Mouse (Mus musculus) MEL (cell line): ENCODE data around the gene Sez6l. TPM values are rescaled to one million over a fixed set of nuclear protein-coding genes. Genes with fewer than 3 reads are reported as not detected.

Experiments
- DNase-seq: peaks from one replicate; pipeline ENCODE4 v3.0.0; 2011; ENCODE audit warnings: low read depth, low spot score
- H3K27ac ChIP-seq: 2 replicates; pipeline ENCODE4 v1.5.1; 2012; ENCODE audit warnings: low read depth, mild to moderate bottlenecking, control low read depth, low read length, moderate library complexity; ENCODE audit not compliant: control insufficient read depth
- H3K27me3 ChIP-seq, 2 experiments: fragments of 150-350 bp in 1 of 2; sonication (generic) in 1 of 2; 2 replicates each; pipeline ENCODE4 v1.6.1; 2012; ENCODE audit warnings: low read length in 2 of 2, mild to moderate bottlenecking in 2 of 2, improper control_type of control experiment in 1 of 2, moderate library complexity in 1 of 2; ENCODE audit not compliant: insufficient read depth in 2 of 2, control insufficient read depth in 1 of 2
- H3K36me3 ChIP-seq, 2 experiments: 2 replicates each; pipeline ENCODE4 v1.6.1; 2012 to 2014; ENCODE audit warnings: low read length in 2 of 2, improper control_type of control experiment in 1 of 2, inconsistent platforms in 1 of 2, mild to moderate bottlenecking in 1 of 2; ENCODE audit not compliant: insufficient read depth in 2 of 2, control insufficient read depth in 1 of 2
- H3K4me1 ChIP-seq, 2 experiments: fragments of 150-350 bp in 1 of 2; sonication (generic) in 1 of 2; 2 replicates each; pipeline ENCODE4 v1.6.1; 2012; ENCODE audit warnings: low read length in 2 of 2, improper control_type of control experiment in 1 of 2, mild to moderate bottlenecking in 1 of 2; ENCODE audit not compliant: insufficient read depth in 2 of 2, control insufficient read depth in 1 of 2
- H3K4me3 ChIP-seq, 2 experiments: fragments of 150-350 bp in 1 of 2; sonication (generic) in 1 of 2; 2 replicates each; pipeline ENCODE4 v1.5.1; 2012; ENCODE audit warnings: low read depth in 2 of 2, low read length in 2 of 2, mild to moderate bottlenecking in 2 of 2, moderate library complexity in 2 of 2, control low read depth in 1 of 2, improper control_type of control experiment in 1 of 2; ENCODE audit not compliant: control insufficient read depth in 1 of 2, insufficient read depth in 1 of 2
- H3K79me2 ChIP-seq: 2 replicates; pipeline ENCODE4 v1.6.1; 2012; ENCODE audit warnings: mild to moderate bottlenecking, low read length, moderate library complexity; ENCODE audit not compliant: control insufficient read depth, poor library complexity, insufficient read depth
- H3K9ac ChIP-seq: 2 replicates; pipeline ENCODE4 v1.6.1; 2012; ENCODE audit warnings: low read depth, mild to moderate bottlenecking, control low read depth, low read length, moderate library complexity; ENCODE audit not compliant: control insufficient read depth, poor library complexity, severe bottlenecking
- H3K9me3 ChIP-seq: fragments of 150-350 bp; sonication (generic); replicated peaks from 2 replicates; pipeline ENCODE4 v1.6.1; 2012; ENCODE audit warnings: mild to moderate bottlenecking, low read length, improper control_type of control experiment, moderate library complexity; ENCODE audit not compliant: insufficient read depth
- BHLHE40 ChIP-seq: IDR thresholded peaks from 2 replicates; pipeline ENCODE4 v1.6.1; 2012; ENCODE audit warnings: low read depth, mild to moderate bottlenecking, inconsistent platforms, low read length, improper control_type of control experiment, borderline replicate concordance
- CHD1 ChIP-seq: IDR thresholded peaks from 2 replicates; pipeline ENCODE4 v1.6.1; 2012; ENCODE audit warnings: low read depth, mild to moderate bottlenecking, inconsistent platforms, low read length, improper control_type of control experiment
- CHD2 ChIP-seq: IDR thresholded peaks from 2 replicates; pipeline ENCODE4 v1.6.1; 2011; ENCODE audit warnings: low read length, improper control_type of control experiment
- CTCF ChIP-seq, 3 experiments: IDR thresholded peaks in 2 of 3; conservative IDR thresholded peaks in 1 of 3; 2 replicates each; pipeline ENCODE4 v1.5.1; 2011 to 2012; ENCODE audit warnings: low read length in 3 of 3, low read depth in 2 of 3, mild to moderate bottlenecking in 2 of 3, improper control_type of control experiment in 1 of 3, inconsistent platforms in 1 of 3, mixed read lengths in 1 of 3, moderate library complexity in 1 of 3; ENCODE audit not compliant: control insufficient read depth in 1 of 3, insufficient read depth in 1 of 3, poor library complexity in 1 of 3, severe bottlenecking in 1 of 3
- E2F4 ChIP-seq: IDR thresholded peaks from 2 replicates; pipeline ENCODE4 v1.6.1; 2011; ENCODE audit warnings: low read depth, low read length, improper control_type of control experiment, borderline replicate concordance
- EP300 ChIP-seq, 2 experiments: IDR thresholded peaks; 2 replicates each; pipeline ENCODE4 v1.6.1; 2011; ENCODE audit warnings: improper control_type of control experiment in 2 of 2, low read length in 2 of 2, low read depth in 1 of 2, mild to moderate bottlenecking in 1 of 2
- GABPA ChIP-seq: IDR thresholded peaks from 2 replicates; pipeline ENCODE4 v1.6.1; 2012; ENCODE audit warnings: low read depth, mild to moderate bottlenecking, inconsistent platforms, low read length, improper control_type of control experiment, moderate library complexity
- GATA1 ChIP-seq: IDR thresholded peaks from 2 replicates; pipeline ENCODE4 v1.6.1; 2011; ENCODE audit warnings: low read depth, low read length, improper control_type of control experiment
- JUND ChIP-seq: IDR thresholded peaks from 2 replicates; pipeline ENCODE4 v1.6.1; 2011; ENCODE audit warnings: low read depth, mild to moderate bottlenecking, improper control_type of control experiment, low read length
- KAT2A ChIP-seq: conservative IDR thresholded peaks from 2 replicates; pipeline ENCODE4 v1.6.1; 2012; ENCODE audit warnings: low read depth, low read length, improper control_type of control experiment, inconsistent platforms
- MAX ChIP-seq: IDR thresholded peaks from 2 replicates; pipeline ENCODE4 v1.6.1; 2011; ENCODE audit warnings: low read length, improper control_type of control experiment
- MAZ ChIP-seq: IDR thresholded peaks from 2 replicates; pipeline ENCODE4 v1.6.1; 2012; ENCODE audit warnings: low read depth, mild to moderate bottlenecking, inconsistent platforms, low read length, improper control_type of control experiment
- MXI1 ChIP-seq: IDR thresholded peaks from 2 replicates; pipeline ENCODE4 v1.6.1; 2011; ENCODE audit warnings: mild to moderate bottlenecking, low read depth, low read length, improper control_type of control experiment
- MYB ChIP-seq: IDR thresholded peaks from 2 replicates; pipeline ENCODE4 v1.6.1; 2011; ENCODE audit warnings: mild to moderate bottlenecking, low read depth, low read length, improper control_type of control experiment
- MYC ChIP-seq: IDR thresholded peaks from 2 replicates; pipeline ENCODE4 v1.6.1; 2011; ENCODE audit warnings: low read depth, mild to moderate bottlenecking, low read length, improper control_type of control experiment, moderate library complexity
- NELFE ChIP-seq: IDR thresholded peaks from 2 replicates; pipeline ENCODE4 v1.6.1; 2011; ENCODE audit warnings: low read depth, low read length, improper control_type of control experiment
- NRF1 ChIP-seq: IDR thresholded peaks from 2 replicates; pipeline ENCODE4 v1.6.1; 2014; ENCODE audit warnings: low read depth, mild to moderate bottlenecking, inconsistent platforms, low read length, improper control_type of control experiment, moderate library complexity; ENCODE audit not compliant: poor library complexity, insufficient read depth, severe bottlenecking
- POLR2A ChIP-seq, 2 experiments: IDR thresholded peaks; 2 replicates each; pipeline ENCODE4 v1.6.1; 2011 to 2012; ENCODE audit warnings: low read length in 2 of 2, mild to moderate bottlenecking in 2 of 2, control low read depth in 1 of 2, improper control_type of control experiment in 1 of 2, low read depth in 1 of 2, moderate library complexity in 1 of 2; ENCODE audit not compliant: control insufficient read depth in 1 of 2, insufficient read depth in 1 of 2, poor library complexity in 1 of 2
- POLR2AphosphoS2 ChIP-seq: IDR thresholded peaks from 2 replicates; pipeline ENCODE4 v1.6.1; 2011; ENCODE audit warnings: low read length, improper control_type of control experiment
- POLR2AphosphoS5 ChIP-seq: IDR thresholded peaks from 2 replicates; pipeline ENCODE4 v1.6.1; 2012; ENCODE audit warnings: low read depth, borderline replicate concordance, mild to moderate bottlenecking, inconsistent platforms, low read length, moderate library complexity, mixed read lengths
- RCOR1 ChIP-seq: IDR thresholded peaks from 2 replicates; pipeline ENCODE4 v1.6.1; 2012; ENCODE audit warnings: low read depth, mild to moderate bottlenecking, inconsistent platforms, low read length, improper control_type of control experiment
- SIN3A ChIP-seq: IDR thresholded peaks from 2 replicates; pipeline ENCODE4 v1.6.1; 2012; ENCODE audit warnings: low read length, improper control_type of control experiment, inconsistent platforms
- SMC3 ChIP-seq: IDR thresholded peaks from 2 replicates; pipeline ENCODE4 v1.6.1; 2011; ENCODE audit warnings: low read depth, low read length, improper control_type of control experiment
- TAL1 ChIP-seq: IDR thresholded peaks from 2 replicates; pipeline ENCODE4 v1.6.1; 2012; ENCODE audit warnings: mild to moderate bottlenecking, inconsistent platforms, low read length, moderate library complexity, mixed read lengths
- UBTF ChIP-seq: IDR thresholded peaks from 2 replicates; pipeline ENCODE4 v1.6.1; 2012; ENCODE audit warnings: low read depth, mild to moderate bottlenecking, inconsistent platforms, low read length, improper control_type of control experiment, moderate library complexity, borderline replicate concordance; ENCODE audit not compliant: insufficient read depth
- USF1 ChIP-seq: IDR thresholded peaks from 2 replicates; pipeline ENCODE4 v1.6.1; 2014; ENCODE audit warnings: low read depth, mild to moderate bottlenecking, inconsistent platforms, low read length, improper control_type of control experiment, moderate library complexity
- ZKSCAN1 ChIP-seq: IDR thresholded peaks from 2 replicates; pipeline ENCODE4 v1.6.1; 2012; ENCODE audit warnings: low read depth, mild to moderate bottlenecking, inconsistent platforms, low read length, improper control_type of control experiment, moderate library complexity
- ZNF384 ChIP-seq: IDR thresholded peaks from 2 replicates; pipeline ENCODE4 v1.6.1; 2012; ENCODE audit warnings: low read depth, mild to moderate bottlenecking, inconsistent platforms, low read length, improper control_type of control experiment
- polyA plus RNA-seq, 2 experiments: library from polyadenylated mRNA; stranded (reverse) in 1 of 2; unstranded in 1 of 2; fragments of >175 nt in 1 of 2; fragments of >200 nt in 1 of 2; gene quantifications; 2 replicates each; pipeline versions ENCODE4 v1.2.1 to v1.2.4; 2012; ENCODE audit warnings: low replicate concordance in 2 of 2, low read depth in 1 of 2; ENCODE audit not compliant: insufficient read length in 2 of 2, insufficient read depth in 1 of 2, missing spikeins in 1 of 2
- total RNA-seq: library from RNA; depleted of rRNA; stranded (reverse); fragments of 300-350 nt; gene quantifications from 2 replicates; pipeline ENCODE4 v1.2.3, GENCODE M21; 2012

Gene Sez6l
- total and polyA plus RNA-seq, 3 experiments, result not detected

- Histone ChIP-seq H3K27ac (no peak overlapping the region), H3K27me3 (no peaks in the 10 kb centered on the region), H3K9me3 (no peaks in the 10 kb centered on the region), H3K4me1 (no peaks in the 10 kb centered on the region), H3K36me3 (no peaks in the 10 kb centered on the region), H3K4me3 (no peak overlapping the region), H3K79me2 (no peaks in the 10 kb centered on the region), H3K9ac (no peak overlapping the region)
- no peak for DNase-seq
- no peak for TF ChIP-seq RCOR1
- no peak for TF ChIP-seq NELFE
- no peak for TF ChIP-seq GABPA
- no peak for TF ChIP-seq MYB
- no peak for TF ChIP-seq NRF1
- TF ChIP-seq MXI1, result no peak
- TF ChIP-seq CTCF (IDR thresholded peaks at IDR 0.05 in 2 of 3, conservative IDR thresholded peaks at IDR 0.05 in 1 of 3; ENCODE audit: control insufficient read depth in 1 of 3, insufficient read depth in 1 of 3, low read depth in 2 of 3, low read length in 3 of 3, poor library complexity in 1 of 3, severe bottlenecking in 1 of 3), result no peak
- no peak for TF ChIP-seq POLR2AphosphoS5
- no peak for TF ChIP-seq ZNF384
- TF ChIP-seq KAT2A, result no peak
- no peak for TF ChIP-seq BHLHE40
- TF ChIP-seq SIN3A, result no peak
- TF ChIP-seq TAL1, result no peak
- TF ChIP-seq MAZ, result no peak
- TF ChIP-seq POLR2A (IDR thresholded peaks at IDR 0.05; ENCODE audit: control insufficient read depth in 1 of 2, insufficient read depth in 1 of 2, low read depth in 1 of 2, low read length in 2 of 2, poor library complexity in 1 of 2), result no peak
- no peak for TF ChIP-seq POLR2AphosphoS2
- no peak for TF ChIP-seq E2F4
- TF ChIP-seq MAX, result no peak
- TF ChIP-seq MYC, result no peak
- no peak for TF ChIP-seq ZKSCAN1
These were observed 27.3 kb upstream of the Sez6l start for GRCm38 (mm10) chr5:112604251-112604650.

GRCm38 (mm10) chr5:112603594-112603993 is 26.6 kb upstream of the Sez6l start:
- no peaks in the 10 kb centered on the region for H3K36me3 ChIP-seq
- H3K27ac ChIP-seq, result no peak overlapping the region
- H3K4me3 ChIP-seq, result no peak overlapping the region
- no peak overlapping the region for H3K9ac ChIP-seq
- H3K79me2 ChIP-seq, result no peaks in the 10 kb centered on the region
- no peaks in the 10 kb centered on the region for H3K27me3 ChIP-seq
- no peaks in the 10 kb centered on the region for H3K4me1 ChIP-seq
- DNase-seq, result no peak
- TF ChIP-seq CHD1 (no peak), UBTF (no peak), KAT2A (no peak), CTCF (IDR thresholded peaks at IDR 0.05 in 2 of 3, conservative IDR thresholded peaks at IDR 0.05 in 1 of 3; ENCODE audit: control insufficient read depth in 1 of 3, insufficient read depth in 1 of 3, low read depth in 2 of 3, low read length in 3 of 3, poor library complexity in 1 of 3, severe bottlenecking in 1 of 3) (no peak), GATA1 (no peak), RCOR1 (no peak), USF1 (no peak), CHD2 (no peak), SIN3A (no peak), POLR2AphosphoS2 (no peak), GABPA (no peak), EP300 (IDR thresholded peaks at IDR 0.05; ENCODE audit: low read depth in 1 of 2, low read length in 2 of 2) (no peak), SMC3 (no peak), JUND (no peak)
- no peaks in the 10 kb centered on the region for H3K9me3 ChIP-seq
